Mouse (Mus musculus) neural tube, embryonic 10.5 days (tissue): ENCODE measurements around the gene Sar1a.

Source experiments
- DNase-seq: peaks from one replicate; pipeline ENCODE4 v3.0.0-alpha.2; 2017; ENCODE audit warnings: low spot score; ENCODE audit errors: extremely low spot score

The Sar1a gene

GRCm38 (mm10) chr10:61679545-61679944 is 554 bp upstream of the Sar1a start:
- DNase-seq = no peak

- no peak for DNase-seq
Measured at GRCm38 (mm10) chr10:61689405-61689804, 9.3 kb downstream of the Sar1a start.

DNA sequence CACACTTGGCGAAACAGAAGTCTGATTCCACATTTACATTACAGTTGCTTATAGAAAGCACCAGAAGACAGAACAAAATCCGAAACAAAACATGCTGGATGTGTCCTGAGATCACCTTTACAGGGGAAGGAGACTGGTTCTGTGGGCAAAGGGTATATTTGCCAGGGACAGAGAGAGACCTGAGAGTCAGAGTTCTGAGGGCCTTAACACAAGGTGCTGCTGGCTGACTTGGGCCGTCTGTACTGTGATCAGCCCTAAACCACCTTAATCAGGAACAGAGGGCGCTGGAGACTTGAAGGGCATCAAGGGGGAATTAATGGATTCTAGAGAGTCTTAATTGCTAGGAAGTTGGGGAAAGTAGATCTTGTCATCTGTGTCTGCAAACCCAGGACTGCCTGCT is 13.5 kb downstream of the Sar1a start:
- DNase-seq = no peak

DNA sequence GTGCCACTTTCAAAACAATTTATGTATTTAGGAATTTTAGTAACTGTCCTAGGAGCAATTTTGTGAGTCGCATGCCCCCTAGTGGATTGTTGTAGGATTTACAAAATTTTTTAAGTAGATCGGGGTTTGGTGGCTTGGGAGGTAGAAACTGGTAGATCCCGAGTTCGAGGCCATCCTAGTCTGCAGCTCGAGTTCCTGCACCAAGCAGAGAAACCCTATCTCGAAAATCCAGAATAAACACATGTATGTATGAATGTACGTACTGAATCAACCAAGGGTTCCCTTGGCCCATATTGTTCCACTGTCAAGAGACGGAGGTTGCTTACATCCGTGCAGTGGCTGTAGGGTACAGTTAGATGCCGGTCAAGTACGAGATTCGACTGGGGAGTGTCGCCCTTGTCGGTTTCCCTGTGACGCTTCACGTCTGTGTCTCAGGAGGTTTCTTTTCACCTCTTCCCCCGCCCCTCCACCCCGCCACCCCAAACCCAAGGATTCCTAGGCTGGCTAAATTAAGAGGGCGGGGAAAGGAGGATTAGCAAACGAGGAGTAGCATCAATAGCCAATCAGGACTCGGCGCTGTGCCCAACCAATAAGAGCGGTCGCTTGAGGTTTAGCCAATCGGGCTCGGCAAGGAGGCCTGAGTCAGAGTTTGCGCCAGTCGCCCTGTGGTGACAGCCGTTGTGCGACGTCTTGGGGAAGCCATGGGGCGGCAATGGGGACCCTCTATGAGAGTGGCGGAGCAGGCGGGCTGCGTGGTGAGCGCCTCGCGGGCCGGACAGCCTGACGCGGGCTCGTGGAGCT is 15.0 kb downstream of the Sar1a start, which contains the start of gene Tysnd1:
Gene Tysnd1, plus strand, starts transcription at position 645 of the 801 bp plus-strand sequence.
- peak; percentile 91 for DNase-seq

DNA sequence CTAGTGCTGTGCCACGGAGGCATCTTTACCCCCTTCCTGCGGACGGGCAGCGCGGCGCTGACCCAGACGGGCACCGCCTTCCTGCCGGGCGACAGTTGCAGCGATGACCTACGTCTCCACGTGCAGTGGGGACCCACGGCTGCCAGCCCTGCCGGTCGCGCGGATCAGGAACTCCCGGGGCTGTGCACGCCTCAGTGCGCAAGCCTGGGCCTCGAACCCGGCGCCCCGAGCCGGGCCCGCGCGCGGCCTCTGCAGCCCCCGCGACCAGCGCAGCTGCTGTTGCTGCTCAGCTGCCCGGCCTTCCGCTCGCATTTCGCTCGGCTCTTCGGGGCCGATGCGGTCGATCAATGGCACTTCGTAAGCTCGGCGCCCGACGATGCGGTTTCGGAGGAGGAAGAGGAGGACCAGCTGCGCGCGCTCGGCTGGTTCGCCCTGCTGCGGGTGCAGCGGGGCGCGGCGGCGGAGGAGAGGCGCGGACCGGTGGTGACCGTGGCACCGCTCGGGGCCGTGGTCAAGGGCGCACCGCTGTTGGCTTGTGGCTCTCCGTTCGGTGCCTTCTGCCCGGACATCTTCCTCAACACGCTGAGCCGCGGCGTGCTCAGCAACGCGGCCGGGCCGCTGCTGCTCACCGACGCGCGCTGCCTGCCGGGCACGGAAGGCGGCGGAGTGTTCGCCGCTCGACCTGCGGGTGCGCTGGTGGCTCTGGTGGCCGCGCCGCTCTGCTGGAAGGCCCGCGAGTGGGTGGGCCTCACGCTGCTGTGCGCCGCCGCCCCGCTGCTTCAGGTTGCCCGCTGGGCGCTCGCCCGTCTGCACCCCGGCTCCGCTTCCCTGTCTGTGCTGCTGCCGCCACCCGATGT is 15.8 kb downstream of the Sar1a start:
- peak; percentile 40 for DNase-seq

- DNase-seq = no peak
Measured at GRCm38 (mm10) chr10:61696560-61696823, 16.4 kb downstream of the Sar1a start.

DNA sequence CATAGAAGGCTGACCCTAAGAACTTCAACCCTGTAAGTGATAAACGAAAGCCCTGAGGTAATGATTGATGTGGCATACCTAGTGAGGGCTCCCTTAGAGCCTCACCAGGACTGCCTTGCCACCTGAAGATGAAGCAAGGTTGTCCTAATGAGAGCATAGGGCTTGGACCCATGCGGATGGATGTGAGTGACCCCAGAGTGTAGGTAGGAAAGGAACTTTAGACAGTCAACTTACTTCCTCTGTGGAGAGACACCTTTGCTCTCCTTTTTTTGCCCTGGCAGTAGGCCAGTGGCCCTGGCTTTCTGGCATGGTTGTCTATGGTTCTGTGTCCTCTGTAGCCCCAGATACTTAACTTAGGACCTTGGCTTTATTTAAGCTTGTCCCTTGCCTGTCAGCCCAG is 16.9 kb downstream of the Sar1a start:
- no peak for DNase-seq

GRCm38 (mm10) chr10:61704663-61705062 is 24.6 kb downstream of the Sar1a start:
- DNase-seq = no peak

- DNase-seq = no peak
Measured at GRCm38 (mm10) chr10:61706412-61707375, 26.6 kb downstream of the Sar1a start.

GRCm38 (mm10) chr10:61713601-61714000 is 33.5 kb downstream of the Sar1a start:
- no peak for DNase-seq

- no peak for DNase-seq
Measured at GRCm38 (mm10) chr10:61714146-61714545, 34.0 kb downstream of the Sar1a start.

GRCm38 (mm10) chr10:61714771-61715461 is 34.8 kb downstream of the Sar1a start, which contains the start of gene Aifm2:
TSS of gene Aifm2 (plus strand) at chr10:61715263.
- DNase-seq = peak; percentile 85

- DNase-seq = no peak
Measured at GRCm38 (mm10) chr10:61715462-61715837, 35.4 kb downstream of the Sar1a start.

GRCm38 (mm10) chr10:61715996-61716864 is 36.1 kb downstream of the Sar1a start:
- DNase-seq = no peak

DNA sequence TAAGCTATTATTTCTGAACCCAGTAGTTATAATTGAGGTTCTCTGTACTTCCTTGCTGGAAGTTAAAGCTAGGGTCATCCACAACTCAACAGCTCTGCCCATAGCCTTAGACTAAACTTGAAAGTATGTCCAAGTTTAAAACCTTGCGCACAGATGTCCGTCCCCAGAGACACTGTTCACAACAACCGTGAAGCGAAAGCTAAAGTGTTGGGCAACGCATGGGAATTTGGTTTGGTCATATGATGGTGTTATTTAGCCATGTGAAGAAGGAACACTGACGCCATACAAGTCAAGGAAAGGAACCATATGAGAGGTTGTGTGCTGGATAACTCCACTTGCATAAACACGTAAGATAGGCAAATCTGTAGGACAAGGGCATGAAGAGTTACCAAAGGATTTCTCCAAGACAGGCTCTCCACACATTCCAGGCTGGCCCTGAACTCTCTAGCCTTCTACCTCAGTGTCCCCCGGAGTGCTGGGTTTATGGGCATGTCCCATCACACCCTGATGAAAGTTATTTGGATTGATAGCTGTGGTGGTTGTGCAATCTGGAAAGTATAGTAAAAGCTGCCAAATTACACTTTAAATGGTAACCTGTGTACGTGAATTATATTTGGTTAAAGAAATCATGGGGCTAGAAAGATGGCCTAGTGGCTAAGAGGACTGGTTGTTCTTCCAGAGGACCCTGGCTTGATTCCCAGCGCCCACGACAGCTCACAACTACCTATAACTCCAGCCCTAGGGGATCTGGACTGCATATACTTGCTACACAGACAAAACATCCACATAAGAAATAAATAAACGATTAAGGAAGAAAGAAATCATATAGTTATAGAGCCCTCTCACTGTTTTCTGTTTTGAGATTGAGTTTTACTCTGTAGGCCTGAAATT is 37.6 kb downstream of the Sar1a start:
- no peak for DNase-seq

DNA sequence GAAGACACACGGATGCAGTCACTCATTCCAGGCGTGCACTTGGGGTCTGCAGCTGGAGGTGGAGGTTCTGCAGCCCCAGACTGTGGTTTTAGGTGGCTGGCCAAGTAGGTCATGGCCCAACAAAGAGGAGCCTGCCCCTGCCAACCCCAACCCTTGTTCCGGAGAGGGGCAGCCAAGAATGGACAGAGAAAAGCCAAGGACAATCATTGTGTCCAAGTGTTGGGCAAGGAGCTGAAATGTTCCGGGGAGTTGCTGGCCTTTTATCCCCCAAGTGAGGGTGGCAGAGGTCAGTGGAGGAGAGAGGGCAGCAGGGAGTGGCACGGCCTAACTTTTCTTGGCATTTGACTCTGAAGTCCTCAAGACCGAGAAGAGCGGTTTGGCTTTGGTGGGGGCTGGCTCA is 40.2 kb downstream of the Sar1a start:
- DNase-seq = no peak

DNA sequence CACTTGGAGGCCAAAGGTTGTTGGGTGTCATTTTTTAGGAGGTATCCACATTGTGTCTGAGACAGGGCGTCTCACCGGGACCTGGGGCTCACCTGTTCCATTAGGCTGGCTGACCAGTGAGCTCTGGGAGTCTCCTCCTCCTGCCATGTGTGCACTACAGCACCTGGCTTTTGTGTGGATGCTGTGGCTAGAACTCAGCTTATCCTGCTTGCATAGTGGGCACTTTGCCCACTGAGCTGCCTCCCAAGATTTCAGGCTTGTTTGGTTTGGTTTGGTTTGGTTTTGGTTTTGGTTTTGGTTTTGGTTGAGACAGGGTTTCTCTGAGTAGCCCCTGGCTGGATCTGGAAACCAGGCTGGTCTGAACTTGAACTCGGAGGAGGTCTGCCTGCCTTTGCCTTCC is 42.1 kb downstream of the Sar1a start:
- no peak for DNase-seq

- no peak for DNase-seq
Measured at GRCm38 (mm10) chr10:61723271-61723670, 43.2 kb downstream of the Sar1a start.

- DNase-seq = no peak
Measured at GRCm38 (mm10) chr10:61729181-61729580, 49.1 kb downstream of the Sar1a start.
